20 mouse cellular contexts compared by ENCODE assay signal in genomic region chr12:10016710-10017581, GRCm38 (mm10).
DNase-seq lines count a peak whose midpoint lies in the region; ATAC-seq and TF ChIP-seq lines count a peak whose summit lies in the region.
"Had no signal": no experiment of that assay in that cellular context is flagged by ENCODE, and none has a peak within 500 bp of the region (broad histone marks: within the 10 kb centered on the region; RNA-seq: fewer than 3 reads in every experiment).

No protein-coding gene starts in this region.

- TF ChIP-seq EP300 in stomach, postnatal 0 days (optimal IDR thresholded peaks at IDR 0.05) = no peak

- H3K36me3 ChIP-seq in kidney, postnatal 0 days (ENCODE audit: insufficient read depth, low read length) = no peaks in the 10 kb centered on the region
- no peaks in the 10 kb centered on the region for H3K36me3 ChIP-seq in stomach, postnatal 0 days (ENCODE audit: control insufficient read depth, insufficient read depth, low read length)
- H3K36me3 ChIP-seq: embryonic facial prominence, embryonic 13.5 days; heart, embryonic 13.5 days; limb, embryonic 12.5 days; liver, embryonic 13.5 days; midbrain, embryonic 15.5 days had no signal

- H3K4me1 ChIP-seq in kidney, postnatal 0 days (replicated peaks; ENCODE audit: insufficient read depth, low read length) = no peaks in the 10 kb centered on the region
- H3K4me1 ChIP-seq in stomach, postnatal 0 days (replicated peaks; ENCODE audit: control insufficient read depth, insufficient read depth) = no peaks in the 10 kb centered on the region
- H3K4me1 ChIP-seq: embryonic facial prominence, embryonic 13.5 days; heart, embryonic 13.5 days; limb, embryonic 12.5 days; liver, embryonic 13.5 days; megakaryocyte, embryonic 14.5 days; midbrain, embryonic 15.5 days had no signal

- 41% methylated on average over 15 of the region's 15 CpGs for WGBS in kidney, postnatal 0 days
- WGBS in stomach, postnatal 0 days = 43% methylated on average over 15 of the region's 15 CpGs

- ATAC-seq in kidney, postnatal 0 days (replicated peaks; ENCODE audit: low FRiP score, low read depth) = no peak
- ATAC-seq in stomach, postnatal 0 days (ENCODE audit: low FRiP score, low TSS enrichment) = peak; percentile 70; the same call in 1 of the 2 replicates
- ATAC-seq: midbrain, embryonic 15.5 days had no signal

- H3K4me3 ChIP-seq in kidney, postnatal 0 days (replicated peaks; ENCODE audit: low read depth, low read length) = no peak overlapping the region
- no peak overlapping the region for H3K4me3 ChIP-seq in stomach, postnatal 0 days (ENCODE audit: low read depth, low read length)
- H3K4me3 ChIP-seq: embryonic facial prominence, embryonic 13.5 days; heart, embryonic 13.5 days; limb, embryonic 12.5 days; liver, embryonic 13.5 days; megakaryocyte, embryonic 14.5 days; midbrain, embryonic 15.5 days had no signal

- H3K27me3 ChIP-seq in kidney, postnatal 0 days (ENCODE audit: insufficient read depth, low read length) = no peaks in the 10 kb centered on the region
- no peaks in the 10 kb centered on the region for H3K27me3 ChIP-seq in stomach, postnatal 0 days (ENCODE audit: control insufficient read depth, insufficient read depth, low read length)
- H3K27me3 ChIP-seq: CH12.LX; embryonic facial prominence, embryonic 13.5 days; heart, embryonic 13.5 days; limb, embryonic 12.5 days; liver, embryonic 13.5 days; megakaryocyte, embryonic 14.5 days; midbrain, embryonic 15.5 days had no signal

- no peak overlapping the region for H3K4me2 ChIP-seq in kidney, postnatal 0 days (ENCODE audit: low read length)
- H3K4me2 ChIP-seq in stomach, postnatal 0 days (replicated peaks; ENCODE audit: low read depth) = no peak overlapping the region
- H3K4me2 ChIP-seq: embryonic facial prominence, embryonic 13.5 days; heart, embryonic 13.5 days; limb, embryonic 12.5 days; liver, embryonic 13.5 days; midbrain, embryonic 15.5 days had no signal

- TF ChIP-seq CTCF in kidney, postnatal 0 days (IDR thresholded peaks at IDR 0.05; ENCODE audit: low read depth) = no peak
- no peak for TF ChIP-seq CTCF in stomach, postnatal 0 days (IDR thresholded peaks at IDR 0.05; ENCODE audit: low read depth)

- no peaks in the 10 kb centered on the region for H3K9me3 ChIP-seq in kidney, postnatal 0 days (replicated peaks; ENCODE audit: low read length)
- no peaks in the 10 kb centered on the region for H3K9me3 ChIP-seq in stomach, postnatal 0 days (ENCODE audit: control insufficient read depth, low read length)
- H3K9me3 ChIP-seq: embryonic facial prominence, embryonic 13.5 days; heart, embryonic 13.5 days; limb, embryonic 12.5 days; liver, embryonic 13.5 days; megakaryocyte, embryonic 14.5 days; midbrain, embryonic 15.5 days had no signal

- H3K27ac ChIP-seq in kidney, postnatal 0 days = no peak overlapping the region
- H3K27ac ChIP-seq in stomach, postnatal 0 days (replicated peaks) = no peak overlapping the region
- H3K27ac ChIP-seq: embryonic facial prominence, embryonic 13.5 days; heart, embryonic 13.5 days; limb, embryonic 12.5 days; liver, embryonic 13.5 days; midbrain, embryonic 15.5 days had no signal

- H3K9ac ChIP-seq in kidney, postnatal 0 days (ENCODE audit: low read depth, low read length) = no peak overlapping the region
- no peak overlapping the region for H3K9ac ChIP-seq in stomach, postnatal 0 days (ENCODE audit: low read length)
- H3K9ac ChIP-seq: embryonic facial prominence, embryonic 13.5 days; heart, embryonic 13.5 days; limb, embryonic 12.5 days; liver, embryonic 13.5 days; midbrain, embryonic 15.5 days had no signal

- DNase-seq in adrenal gland, adult 2 months = peak; percentile 6
- DNase-seq in adrenal gland, postnatal 25 days = no peak
- DNase-seq in kidney, postnatal 0 days (ENCODE audit: low spot score) = peak; percentile 32
- no peak for DNase-seq in kidney, adult 9 months
- peak; percentile 10 for DNase-seq in testis, postnatal 14 days (ENCODE audit: low spot score)
- DNase-seq in testis, postnatal 10 days (ENCODE audit: low spot score) = no peak
- DNase-seq in stomach, postnatal 0 days (ENCODE audit: low spot score) = peak; percentile 14
- DNase-seq in frontal cortex, postnatal 36 days (ENCODE audit: low spot score in 2 of 2) = no peak
- DNase-seq: adrenal gland, postnatal 10 days; cerebellum, adult 18-20 months; cerebellum, postnatal 36 days; heart, postnatal 36 days; kidney, postnatal 25 days; liver, embryonic 13.5 days had no signal

Comparison
In these comparisons a context has a peak if more than half of its experiments do, and no peak if none do; other contexts are left out.
1. DNase-seq: peak in adrenal gland, adult 2 months (single experiment), kidney, postnatal 0 days (single experiment), testis, postnatal 14 days (single experiment) and stomach, postnatal 0 days (single experiment); none in adrenal gland, postnatal 25 days (single experiment), kidney, adult 9 months (single experiment), testis, postnatal 10 days (single experiment) and frontal cortex, postnatal 36 days (0 of 2).